Mouse (Mus musculus) right cerebral cortex, postnatal 14 days (tissue): ENCODE results near the gene Larp4.
"Not testable (repeated sequence)": the region's sequence is repeated elsewhere in the genome, so short reads cannot be mapped to it uniquely, and the experiment has no call there.

Experiments
- DNase-seq: peaks from one replicate; pipeline ENCODE4 v3.0.0; 2022

Gene Larp4

DNA sequence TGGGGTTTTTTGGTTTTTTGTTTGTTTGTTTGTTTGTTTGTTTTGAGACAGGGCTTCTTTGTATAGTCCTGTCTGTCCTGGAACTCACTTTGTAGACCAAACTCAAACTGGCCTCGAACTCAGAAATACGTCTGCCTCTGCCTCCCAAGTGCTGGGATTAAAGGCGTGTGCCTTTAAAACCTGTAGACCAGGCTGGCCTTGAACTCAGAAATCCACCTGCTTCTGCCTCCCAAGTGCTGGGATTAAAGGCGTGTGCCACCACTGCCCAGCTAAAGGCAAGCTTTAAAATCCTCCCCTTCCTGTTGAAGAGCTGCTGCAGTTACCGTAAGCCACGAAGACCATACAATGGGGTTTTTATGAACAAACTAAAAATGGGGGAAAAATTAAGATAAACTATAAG, at the start of gene Larp4:
TSS of gene Larp4 (plus strand) at position 301 of the 400 bp plus-strand sequence.
- DNase-seq, result not testable (repeated sequence)

DNA sequence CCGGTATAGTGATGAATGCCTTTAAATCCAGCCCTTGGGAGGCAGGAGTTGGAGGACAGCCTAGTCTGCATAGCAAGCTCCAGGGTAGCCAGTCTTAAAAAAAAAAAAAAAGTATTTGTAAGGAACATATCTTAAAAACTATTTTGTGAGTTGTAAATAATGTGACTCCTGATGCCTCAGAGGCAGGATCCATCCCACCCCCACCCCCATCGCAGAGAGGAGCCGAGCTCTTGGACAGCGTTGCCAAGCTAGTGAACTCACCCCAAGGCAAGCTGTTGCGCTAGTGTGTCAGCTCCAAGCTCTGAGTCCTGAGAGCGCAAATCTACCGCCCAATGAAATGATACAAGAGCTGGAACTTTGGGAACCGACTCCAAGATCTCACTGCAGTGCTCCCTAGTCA, 38.6 kb upstream of the Larp4 start:
- DNase-seq, result no peak

DNA sequence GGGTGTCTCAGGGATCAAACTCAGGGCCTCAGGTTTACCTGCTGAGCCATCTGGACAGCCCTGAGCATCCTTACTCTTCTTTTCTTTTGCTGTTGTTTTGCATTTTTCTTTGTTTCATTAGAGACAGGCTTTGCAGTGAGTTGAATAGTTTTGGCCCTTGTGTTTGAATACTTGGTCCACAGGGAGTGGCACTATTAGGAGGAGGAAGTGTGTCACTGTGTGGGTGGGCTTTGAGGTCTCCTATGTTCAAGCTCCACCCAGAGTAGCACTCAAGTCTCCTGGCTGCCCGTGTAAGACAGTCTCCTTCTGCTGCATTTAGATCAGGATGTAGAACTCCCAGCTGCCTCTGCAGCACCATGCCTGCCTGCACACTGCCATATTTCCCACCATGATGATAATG, 35.4 kb upstream of the Larp4 start:
- DNase-seq, result no peak

DNA sequence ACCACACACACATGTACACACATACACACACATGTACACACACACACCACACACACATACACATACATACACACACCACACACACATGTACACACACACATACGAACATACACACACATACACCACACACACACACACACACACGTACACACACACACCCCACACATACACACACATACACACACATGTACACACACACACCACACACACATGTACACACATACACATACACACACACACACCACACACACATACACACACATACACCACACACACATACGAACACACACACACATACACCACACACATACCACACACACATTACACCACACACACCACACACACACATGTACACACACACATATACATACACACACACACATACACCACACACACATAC, 33.2 kb upstream of the Larp4 start:
- no peak for DNase-seq

DNA sequence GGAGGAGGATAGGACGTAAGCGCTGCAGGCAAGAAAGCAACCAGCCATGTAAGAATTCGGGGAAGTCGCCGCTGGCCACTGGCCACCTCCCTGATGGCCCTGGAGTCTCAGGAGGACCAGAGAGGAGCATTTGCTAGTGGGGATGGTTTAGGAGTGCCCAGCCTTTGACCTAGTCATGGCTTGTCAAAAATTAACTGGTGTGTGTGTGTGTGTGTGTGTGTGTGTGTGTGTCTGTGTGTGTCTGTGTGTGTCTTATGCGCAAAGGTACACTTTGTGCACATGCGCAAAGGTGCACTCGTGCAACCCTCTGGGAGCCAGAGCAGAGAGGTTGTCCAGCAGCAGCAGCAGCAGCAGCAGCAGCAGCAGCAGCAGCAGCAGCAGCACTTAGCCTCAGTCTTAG, 32.0 kb upstream of the Larp4 start:
- no peak for DNase-seq

DNA sequence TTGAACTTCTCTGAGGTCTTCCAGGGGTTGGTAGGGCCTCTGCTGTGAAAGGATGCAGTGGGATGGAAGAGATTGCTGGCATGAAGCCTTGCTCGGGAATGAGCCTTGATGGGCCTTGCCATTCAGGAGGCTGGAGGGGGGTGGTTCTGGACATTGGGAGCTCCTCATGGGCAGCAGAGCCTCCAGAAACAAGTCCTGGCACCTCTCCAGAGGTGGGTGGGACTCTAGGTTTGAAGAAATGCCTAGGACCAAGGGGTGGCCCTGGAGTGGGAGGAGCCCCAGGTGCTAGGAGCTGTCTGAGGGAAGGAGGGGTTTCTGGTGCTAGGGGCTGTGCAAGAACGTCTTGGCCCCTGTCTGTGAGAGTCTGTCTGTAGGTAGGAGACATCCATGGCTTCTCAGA, 29.4 kb upstream of the Larp4 start:
- no peak for DNase-seq

DNA sequence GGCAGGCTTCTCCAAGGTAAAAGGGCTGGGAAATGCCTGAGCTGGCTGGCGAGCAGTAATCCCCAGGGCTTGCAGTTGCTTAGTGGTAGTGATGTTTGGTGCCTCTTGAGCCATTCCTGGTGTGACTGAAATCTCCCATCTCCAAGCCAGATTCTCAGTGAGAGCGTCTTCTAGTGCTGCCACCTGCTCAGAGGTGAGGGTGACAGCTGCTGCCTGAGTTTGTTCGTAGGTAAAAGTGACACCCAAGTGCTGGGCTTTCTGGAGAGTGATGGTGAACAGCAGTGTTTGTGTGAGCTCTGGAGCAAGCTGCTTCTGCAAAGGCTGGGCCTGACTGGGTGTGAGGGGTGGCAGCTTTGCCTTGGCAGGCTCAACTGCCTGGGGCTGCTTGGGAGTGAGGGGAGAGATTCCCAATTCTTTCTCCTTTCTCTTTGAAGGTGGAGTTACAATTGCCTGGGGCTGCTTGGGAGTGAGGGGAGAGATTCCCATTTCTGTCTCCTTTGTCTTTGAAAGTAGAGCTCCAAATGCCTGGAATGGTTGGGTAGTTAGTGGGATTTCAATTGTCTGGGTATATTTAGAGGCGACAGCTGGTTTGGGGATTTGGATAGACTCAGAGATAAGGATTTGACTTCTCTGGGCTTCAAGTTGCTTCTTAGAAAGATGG, 28.8 kb upstream of the Larp4 start:
- no peak for DNase-seq

DNA sequence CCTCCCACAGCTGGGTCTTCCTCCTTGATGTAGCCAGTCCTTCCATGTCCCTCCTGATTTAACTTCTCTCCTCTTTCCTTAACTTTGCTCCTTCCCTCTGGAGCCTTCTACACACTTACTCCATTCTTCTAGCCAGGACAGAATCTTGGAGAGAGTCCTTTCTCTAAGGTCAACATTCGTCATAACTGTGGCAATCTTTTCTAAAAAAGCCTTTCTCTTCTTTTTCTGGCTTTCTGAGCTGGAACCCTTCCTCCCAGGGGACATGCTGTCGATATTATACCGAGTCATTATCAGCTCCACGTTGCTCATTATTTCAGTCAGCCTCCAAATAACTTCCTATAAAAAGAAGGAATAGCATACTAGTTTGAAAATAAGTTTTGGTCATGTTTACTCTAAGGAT, 14.5 kb upstream of the Larp4 start:
- no peak for DNase-seq

DNA sequence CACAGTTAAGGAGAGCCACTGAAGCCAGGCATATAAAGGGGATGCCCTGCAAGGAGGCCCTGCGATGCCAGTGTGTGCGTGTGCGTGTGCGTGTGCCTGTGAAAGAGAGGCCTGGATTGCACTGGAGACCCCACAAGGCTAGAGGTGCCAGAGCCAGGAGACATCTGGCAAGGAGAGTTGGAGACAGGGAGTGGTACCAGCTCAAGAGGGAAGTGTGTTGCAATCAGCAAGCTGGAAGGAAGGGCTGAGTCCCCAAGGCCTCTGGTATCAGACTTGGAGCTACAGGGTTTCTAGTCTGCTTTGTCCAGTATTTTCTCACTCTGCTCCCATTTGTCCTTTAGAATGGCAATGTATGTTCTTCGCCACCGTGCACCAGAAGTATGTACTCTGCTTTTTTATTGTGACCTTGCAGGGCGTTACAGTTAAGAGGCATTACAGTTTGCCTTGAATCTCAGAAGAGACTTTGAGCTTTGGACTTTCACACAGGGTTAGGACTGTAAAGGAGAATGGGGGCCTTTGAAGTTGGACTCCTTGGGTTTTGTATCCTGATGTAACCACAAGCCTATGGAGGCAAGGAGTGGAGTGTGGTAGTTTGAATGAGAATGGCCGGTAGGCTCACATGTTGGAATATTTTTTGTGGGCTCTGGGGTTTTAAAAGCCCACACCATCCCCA, 4.6 kb upstream of the Larp4 start:
- no peak for DNase-seq

DNA sequence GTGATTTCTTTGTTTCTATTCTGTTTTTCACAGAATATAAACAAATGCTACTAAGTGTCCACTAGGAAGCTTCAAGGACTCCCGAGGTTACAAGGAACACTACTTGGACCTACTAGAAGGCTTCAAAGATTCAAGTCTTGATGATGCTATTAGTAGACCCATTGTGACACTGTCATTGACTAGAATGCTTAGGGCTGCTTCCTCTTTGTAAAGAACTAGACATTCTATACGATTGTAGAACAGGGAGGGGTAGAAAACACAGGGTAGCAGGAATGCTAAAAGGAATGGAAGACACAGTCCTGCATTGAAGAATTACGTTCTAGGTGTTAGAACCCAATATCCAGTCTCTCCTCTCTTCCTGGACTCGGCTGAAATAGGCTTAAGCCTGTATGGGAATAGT, 2.9 kb upstream of the Larp4 start, which contains the start of gene Fam186a:
TSS of gene Fam186a (minus strand) at position 101 of the 400 bp plus-strand sequence.
- DNase-seq, result no peak

DNA sequence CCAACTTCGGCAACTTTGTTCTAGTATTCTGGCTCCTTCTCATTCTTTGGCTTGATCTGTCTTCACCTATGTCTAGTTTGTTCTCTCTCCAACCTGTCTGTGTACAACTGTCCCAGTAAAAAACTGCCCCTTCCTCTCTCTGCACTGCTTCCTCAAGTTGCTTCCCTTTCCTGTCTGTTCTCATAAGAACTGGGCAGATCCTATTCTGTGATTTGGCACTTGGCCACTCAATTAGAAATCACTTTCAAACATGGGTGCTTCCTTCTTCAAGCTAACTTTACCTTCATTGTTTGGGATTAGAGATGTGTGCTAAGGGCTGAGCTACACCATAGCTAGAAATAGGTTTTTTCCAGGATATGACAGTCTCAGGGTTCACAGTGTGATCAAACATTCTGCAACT, 741 bp downstream of the Larp4 start:
- DNase-seq, result no peak

DNA sequence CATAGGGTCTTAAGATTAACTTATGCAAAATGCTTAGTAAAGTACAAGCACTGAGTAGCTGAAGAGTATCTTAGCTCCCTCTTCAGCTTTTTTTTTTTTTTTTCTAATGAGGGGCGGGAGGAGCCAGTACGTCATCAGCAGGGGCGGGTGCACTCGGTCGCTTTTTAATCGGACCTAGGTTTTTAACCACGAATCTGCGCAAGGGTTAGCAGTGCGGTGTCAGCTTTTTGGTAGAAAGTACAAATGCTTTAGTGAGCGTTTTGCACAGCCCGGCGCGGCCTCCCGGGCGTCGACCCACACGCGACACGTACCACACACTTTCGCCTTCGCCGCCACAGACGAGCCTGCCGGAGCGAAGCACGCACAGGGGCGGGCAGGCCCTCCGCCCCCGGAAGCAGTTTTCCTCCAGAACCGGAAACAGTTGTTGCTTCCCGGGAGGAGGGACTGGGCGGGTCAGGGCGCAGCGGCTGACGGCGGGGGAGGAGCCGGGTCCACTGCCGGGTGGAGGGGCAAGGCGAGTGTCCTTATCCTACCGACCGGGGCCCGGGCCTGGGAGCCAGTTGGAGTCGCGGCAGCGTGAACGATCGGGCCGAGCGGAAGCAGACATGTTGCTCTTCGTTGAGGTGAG, 2.6 kb downstream of the Larp4 start:
- DNase-seq, result peak; percentile 91

DNA sequence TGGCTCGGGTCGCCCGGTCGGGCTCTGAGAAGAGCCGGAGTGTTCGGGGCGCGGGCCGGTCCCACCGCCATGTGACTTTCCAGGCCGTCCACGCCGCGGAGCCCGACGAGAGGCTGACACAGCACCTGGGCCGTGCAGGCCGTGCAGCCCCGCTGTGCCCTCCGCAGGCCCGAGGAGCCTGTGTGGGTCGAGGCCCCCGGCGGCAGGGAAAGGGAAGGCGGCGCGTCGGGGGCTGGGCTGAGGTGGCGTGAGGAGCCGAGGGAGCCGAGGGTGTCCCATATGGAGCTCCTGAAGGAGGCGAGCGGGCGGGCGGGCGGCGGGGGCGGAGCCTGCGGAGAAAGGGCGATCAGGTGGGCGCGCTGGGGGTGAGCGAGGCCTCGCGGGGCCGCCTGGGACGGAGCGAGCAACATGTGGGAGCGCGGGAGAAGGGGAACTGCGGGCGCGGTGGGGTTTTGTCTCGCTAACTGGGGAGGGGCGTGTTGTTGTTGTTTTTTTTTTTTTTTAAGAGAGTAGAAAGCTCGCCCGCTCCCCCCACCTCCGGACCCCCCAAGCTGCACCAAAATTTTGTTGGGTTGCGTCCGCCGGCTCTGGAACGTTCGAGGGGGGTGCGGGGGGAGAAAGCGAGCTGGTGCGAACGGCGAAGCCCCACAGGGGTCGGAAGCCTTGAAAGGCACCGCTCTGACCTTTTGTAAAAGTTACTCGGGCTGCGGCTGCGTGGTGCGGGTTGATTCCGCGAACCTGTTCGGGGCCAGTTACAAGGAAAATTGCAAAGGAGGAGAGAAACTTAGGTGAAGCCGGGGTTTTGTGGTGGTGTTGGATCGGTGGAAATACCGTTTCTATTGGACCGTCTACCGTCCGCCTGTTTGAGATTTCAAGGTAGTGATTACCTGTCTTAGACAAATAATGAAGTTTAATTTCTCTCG, 3.4 kb downstream of the Larp4 start:
- DNase-seq, result peak; percentile 59

DNA sequence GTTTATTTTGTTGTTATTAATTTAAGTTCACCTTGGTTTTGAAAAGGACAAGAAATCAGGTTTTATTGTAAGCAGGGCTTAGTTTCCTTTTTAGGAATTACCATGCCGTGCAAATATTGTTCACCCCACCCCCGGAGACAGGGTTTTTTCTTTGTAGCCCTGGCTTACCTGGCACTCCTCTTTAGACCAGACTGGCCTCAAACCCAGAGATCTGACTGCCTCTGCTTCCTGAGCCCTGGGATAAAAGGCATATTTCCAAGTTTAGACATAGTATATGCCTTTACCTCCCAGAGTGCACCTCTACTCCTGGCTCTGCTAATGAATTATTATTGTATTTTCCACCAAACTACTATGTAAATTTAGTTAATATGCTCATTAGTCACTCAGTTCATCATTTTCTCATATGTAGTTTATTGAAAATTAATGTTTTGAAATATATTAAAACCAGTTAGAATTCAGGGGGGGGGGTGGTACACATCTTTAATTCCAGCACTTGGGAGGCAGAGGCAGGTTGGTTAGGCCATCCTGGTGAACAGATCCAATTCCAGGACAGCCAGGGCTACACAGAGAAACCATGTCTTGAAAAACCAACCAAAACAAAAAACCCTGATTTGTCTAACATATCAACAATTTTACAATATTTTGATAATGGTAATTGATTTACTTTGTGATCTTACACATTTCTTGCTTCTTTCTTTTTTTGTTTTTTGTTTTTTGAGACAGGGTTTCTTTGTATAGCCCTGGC, 4.8 kb downstream of the Larp4 start:
- no peak for DNase-seq

DNA sequence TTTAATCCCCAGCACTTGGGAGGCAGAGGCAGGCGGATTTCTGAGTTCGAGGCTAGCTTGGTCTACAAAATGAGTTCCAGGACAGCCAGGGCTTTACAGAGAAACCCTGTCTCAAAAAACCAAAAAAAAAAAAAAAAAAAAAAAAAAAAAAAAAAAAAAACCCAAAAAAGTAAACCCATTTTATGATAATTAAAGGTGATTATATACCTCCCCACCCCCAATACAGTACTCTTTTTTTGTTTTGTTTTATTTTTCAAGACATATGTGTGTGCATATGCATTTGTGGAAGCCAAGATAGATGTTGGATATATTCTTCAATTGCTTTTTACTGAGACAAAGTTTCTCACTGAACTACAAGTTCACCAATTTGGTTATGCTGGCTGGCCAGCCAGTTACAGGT, 6.3 kb downstream of the Larp4 start:
- DNase-seq, result not testable (repeated sequence)

DNA sequence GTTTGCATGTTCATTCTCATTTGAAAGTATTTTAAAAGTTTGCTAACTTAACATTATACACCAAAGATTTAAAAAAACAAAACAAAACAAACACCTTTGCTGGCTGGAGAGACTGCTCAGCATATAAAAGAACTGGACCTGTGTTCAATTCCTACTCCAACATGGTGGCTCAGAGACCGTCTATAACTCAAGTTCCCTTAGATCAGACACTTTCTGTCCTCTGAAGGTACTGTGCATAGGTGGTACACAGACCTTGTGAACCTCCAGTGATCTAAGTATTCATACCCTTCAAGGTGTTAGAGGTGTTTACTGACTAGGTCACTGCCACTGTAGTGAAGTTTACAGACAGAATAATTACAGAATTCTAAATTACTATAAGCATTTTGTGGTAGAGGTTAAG, 9.4 kb downstream of the Larp4 start:
- DNase-seq, result no peak

DNA sequence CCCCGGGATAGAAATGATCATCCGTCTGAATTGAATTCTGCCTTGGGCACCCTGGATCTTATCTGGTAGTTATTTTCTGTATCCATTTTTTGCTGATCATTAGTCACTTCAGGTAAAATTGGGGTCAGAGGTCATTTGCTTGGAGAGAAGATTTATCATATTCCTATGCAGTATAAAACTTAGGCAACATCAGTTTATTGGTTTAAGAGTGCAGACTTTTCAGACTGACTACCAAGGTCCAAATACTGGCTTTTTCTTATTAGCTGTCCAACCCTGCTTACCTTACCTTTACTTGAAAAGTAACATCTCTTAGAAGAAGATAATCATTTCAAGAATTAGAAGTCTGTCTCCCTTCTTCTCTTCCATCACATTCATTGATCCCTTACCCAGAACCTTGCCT, 9.8 kb downstream of the Larp4 start:
- no peak for DNase-seq

DNA sequence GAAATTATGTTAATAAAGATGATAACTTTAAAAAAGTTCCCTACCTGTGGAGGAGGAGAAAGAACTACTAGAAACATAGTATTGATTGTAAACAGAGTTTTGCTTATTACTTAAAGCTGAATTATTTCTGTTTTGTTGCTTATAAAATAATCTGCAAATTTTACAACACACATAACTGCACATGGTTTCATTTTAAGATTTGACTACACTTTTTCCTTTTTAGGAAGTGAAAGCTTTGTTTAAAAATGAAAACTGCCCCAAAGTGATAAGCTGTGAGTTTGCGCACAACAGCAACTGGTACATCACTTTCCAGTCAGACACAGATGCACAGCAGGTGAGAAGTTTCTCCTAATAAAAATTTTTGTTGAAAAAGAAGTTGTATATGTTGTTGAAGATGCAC, 23.2 kb downstream of the Larp4 start:
- no peak for DNase-seq

DNA sequence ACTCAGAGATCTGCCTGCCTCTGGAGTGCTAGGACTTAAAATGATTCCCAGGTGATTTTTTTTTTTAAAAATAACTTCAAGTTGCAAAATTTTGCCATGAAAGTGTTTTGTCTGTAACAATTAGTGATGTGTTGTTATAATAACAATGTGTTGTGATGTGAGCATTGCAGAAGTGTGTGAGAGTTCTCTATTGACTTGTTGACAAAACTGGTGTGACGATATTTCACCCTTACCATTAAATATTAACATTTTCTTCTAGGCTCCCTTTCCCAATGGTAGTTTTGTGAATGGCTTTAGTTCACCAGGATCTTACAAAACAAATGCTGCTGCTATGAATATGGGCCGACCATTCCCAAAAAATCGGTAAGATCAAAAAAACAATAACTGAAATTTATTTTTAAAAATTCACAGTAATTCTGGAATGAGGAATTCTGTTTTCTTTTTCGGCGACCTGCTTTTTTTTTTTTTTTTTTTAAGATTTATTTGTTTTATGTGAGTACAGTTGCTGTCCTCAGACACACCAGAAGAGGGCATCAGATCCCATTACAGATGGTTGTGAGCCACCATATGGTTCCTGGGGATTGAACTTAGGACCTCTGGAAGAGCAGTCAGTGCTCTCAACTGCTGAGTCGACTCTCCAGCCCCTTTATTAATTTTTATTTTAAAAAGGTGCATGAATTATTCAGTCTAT, 27.4 kb downstream of the Larp4 start:
- DNase-seq, result no peak

DNA sequence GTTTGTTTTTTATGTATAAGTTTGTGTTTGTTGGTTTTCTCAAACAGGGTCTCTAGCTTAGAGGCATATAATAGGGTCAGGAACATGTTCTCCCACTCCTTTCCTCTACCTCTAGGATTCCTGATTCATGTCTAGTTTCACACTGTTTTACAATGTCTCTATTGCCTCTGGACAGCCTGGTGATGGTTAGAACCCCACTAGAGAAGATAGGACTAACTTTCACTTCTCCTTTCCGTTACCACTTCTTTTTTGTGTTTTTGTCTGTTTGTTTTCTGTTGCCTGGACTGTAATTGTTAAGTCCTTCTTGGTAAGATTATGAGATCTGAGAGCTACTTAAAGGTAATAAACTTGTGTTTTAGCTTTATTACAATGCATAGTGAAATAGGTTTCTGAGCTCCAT, 29.5 kb downstream of the Larp4 start:
- DNase-seq, result no peak

DNA sequence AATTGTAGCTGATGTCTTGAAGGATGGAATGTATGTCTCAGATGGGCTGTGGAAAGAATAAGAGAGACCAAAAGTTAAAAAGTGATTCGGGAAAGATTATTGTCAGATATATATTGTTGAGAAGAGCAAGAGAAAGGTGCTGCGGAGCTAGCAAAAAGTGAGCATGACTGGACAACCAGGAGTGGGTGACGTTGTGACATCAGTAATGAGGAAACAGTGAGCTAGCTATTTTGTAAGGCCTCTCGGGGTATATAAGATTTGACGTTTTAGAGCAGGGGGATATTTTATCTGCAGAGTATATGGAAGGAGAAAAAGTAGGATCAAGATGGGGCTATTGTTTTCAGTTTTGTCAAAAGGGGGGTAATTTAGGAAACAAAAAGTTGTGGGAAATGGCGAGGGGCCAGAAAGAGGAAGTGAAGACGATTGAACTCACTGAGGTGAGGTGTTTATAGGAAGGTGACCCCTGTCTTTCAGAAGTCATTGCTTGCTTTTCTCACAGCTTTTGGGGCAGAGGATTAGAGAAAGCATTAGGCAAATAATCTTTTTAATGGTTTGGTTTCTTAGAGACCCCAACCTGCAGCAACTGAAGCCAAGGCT, 34.9 kb downstream of the Larp4 start:
- no peak for DNase-seq

DNA sequence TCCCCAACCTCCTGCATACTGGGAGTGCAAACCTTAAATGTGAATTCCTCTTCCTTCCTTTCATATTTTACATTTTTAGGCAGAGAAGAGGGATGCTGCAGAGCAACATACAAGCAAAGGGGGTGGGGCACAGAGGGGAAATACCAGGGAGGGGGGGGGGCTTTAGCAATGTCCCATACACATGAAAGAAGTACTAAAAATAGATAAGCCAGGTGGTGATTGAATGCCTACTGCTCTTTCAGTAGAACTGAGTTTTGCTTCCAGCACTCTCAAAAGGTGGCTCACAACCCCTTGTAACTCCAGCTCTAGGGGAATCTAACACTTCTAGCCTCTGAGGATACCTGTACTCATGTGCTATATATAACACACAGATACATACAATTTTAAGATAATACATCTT, 36.3 kb downstream of the Larp4 start:
- DNase-seq, result no peak
